8 mouse cellular contexts compared by ENCODE assay signal in genomic region chr6:28214658-28215267, GRCm38 (mm10).
DNase-seq lines count a peak whose midpoint lies in the region; ATAC-seq and TF ChIP-seq lines count a peak whose summit lies in the region.

No protein-coding gene starts in this region.

- H3K4me3 ChIP-seq in spleen, adult 2 months (ENCODE audit: extremely low read depth, insufficient read depth, insufficient read length) = peak overlapping the region; percentile 71; the same call in 1 of the 2 replicates
- peak overlapping the region; percentile 42 for H3K4me3 ChIP-seq in limb, embryonic 11.5 days (ENCODE audit: low read depth, low read length)
- H3K4me3 ChIP-seq in stomach, embryonic 15.5 days (replicated peaks) = peak overlapping the region; percentile 62

- H3K27ac ChIP-seq in spleen, adult 2 months (ENCODE audit: insufficient read depth, low read length) = peak overlapping the region; percentile 59; the same call in 1 of the 2 replicates
- no peak overlapping the region for H3K27ac ChIP-seq in limb, embryonic 11.5 days (replicated peaks; ENCODE audit: low read depth, low read length)
- no peak overlapping the region for H3K27ac ChIP-seq in stomach, embryonic 15.5 days

- ATAC-seq in limb, embryonic 11.5 days (ENCODE audit: insufficient number of reproducible peaks, low FRiP score, low TSS enrichment, low read depth) = peak; percentile 44; the same call in 1 of the 2 replicates
- no peak for ATAC-seq in stomach, embryonic 15.5 days (ENCODE audit: insufficient read depth, low FRiP score, low read depth)
- ATAC-seq in CD4-positive, CD25-positive, alpha-beta regulatory T cell, adult 4 months = no peak

- 70% methylated on average over 13 of the region's 13 CpGs for WGBS in spleen, adult 2 months
- 33% methylated on average over 13 of the region's 13 CpGs for WGBS in limb, embryonic 11.5 days
- 46% methylated on average over 13 of the region's 13 CpGs for WGBS in stomach, embryonic 15.5 days

- H3K4me2 ChIP-seq in limb, embryonic 11.5 days (ENCODE audit: low read depth, severe bottlenecking) = peak overlapping the region; percentile 73
- peak overlapping the region; percentile 87 for H3K4me2 ChIP-seq in stomach, embryonic 15.5 days

- peaks cover 2% of the 10 kb centered on the region; the same call in 1 of the 2 replicates for H3K4me1 ChIP-seq in spleen, adult 2 months (ENCODE audit: control insufficient read depth, insufficient read depth, insufficient read length)
- no peaks in the 10 kb centered on the region for H3K4me1 ChIP-seq in limb, embryonic 11.5 days (ENCODE audit: control insufficient read depth, insufficient read depth, low read length)
- no peaks in the 10 kb centered on the region for H3K4me1 ChIP-seq in stomach, embryonic 15.5 days

- H3K9me3 ChIP-seq in limb, embryonic 11.5 days (ENCODE audit: control insufficient read depth, low read length) = no peaks in the 10 kb centered on the region
- no peaks in the 10 kb centered on the region for H3K9me3 ChIP-seq in stomach, embryonic 15.5 days

- no peak for TF ChIP-seq CTCF in spleen, adult 2 months (IDR thresholded peaks at IDR 0.05; ENCODE audit: extremely low read depth, insufficient read depth, insufficient read length, insufficient replicate concordance)

- DNase-seq in cerebellum, postnatal 25 days = peak; percentile 12 to 20
- DNase-seq in cerebellum, adult 11-12 months = no peak
- DNase-seq in spleen, adult 2 months (ENCODE audit: low read depth in 1 of 2, low spot score in 2 of 2) = no peak
- DNase-seq in spleen, postnatal 36 days (ENCODE audit: low spot score in 2 of 2) = no peak
- DNase-seq in limb, embryonic 11.5 days (ENCODE audit: low spot score) = no peak
- no peak for DNase-seq in adrenal gland, adult 18-20 months (ENCODE audit: low spot score in 2 of 2)

- no peaks in the 10 kb centered on the region for H3K36me3 ChIP-seq in spleen, adult 2 months (ENCODE audit: control insufficient read depth, insufficient read depth, low read length)
- H3K36me3 ChIP-seq in limb, embryonic 11.5 days (ENCODE audit: control insufficient read depth, insufficient read depth, low read length) = no peaks in the 10 kb centered on the region
- H3K36me3 ChIP-seq in stomach, embryonic 15.5 days = no peaks in the 10 kb centered on the region

- no peak for TF ChIP-seq POLR2A in spleen, adult 2 months (IDR thresholded peaks at IDR 0.05; ENCODE audit: low read depth, low read length)

- peak overlapping the region; percentile 73 for H3K9ac ChIP-seq in limb, embryonic 11.5 days (ENCODE audit: low read length)
- H3K9ac ChIP-seq in stomach, embryonic 15.5 days = peak overlapping the region; percentile 48

- no peaks in the 10 kb centered on the region for H3K27me3 ChIP-seq in spleen, adult 2 months (ENCODE audit: control insufficient read depth, insufficient read depth, low read length)
- no peaks in the 10 kb centered on the region for H3K27me3 ChIP-seq in limb, embryonic 11.5 days (ENCODE audit: control insufficient read depth, insufficient read depth, low read length)
- no peaks in the 10 kb centered on the region for H3K27me3 ChIP-seq in stomach, embryonic 15.5 days (replicated peaks)

Comparison
In these comparisons a context has a peak if more than half of its experiments do, and no peak if none do; other contexts are left out.
1. DNase-seq: peak in cerebellum, postnatal 25 days (2 of 2); none in cerebellum, adult 11-12 months (single experiment), spleen, adult 2 months (0 of 2), spleen, postnatal 36 days (0 of 2), limb, embryonic 11.5 days (single experiment) and adrenal gland, adult 18-20 months (0 of 2).
2. Peak in every context shown above with its lines, with median percentiles within 50 percentile points of each other: H3K4me3 ChIP-seq.